Mouse (Mus musculus): Measurements from ENCODE around the gene Caprin2. TPM values are rescaled to one million over a fixed set of nuclear protein-coding genes. Genes with fewer than 3 reads are reported as not detected.

Caprin2 gene
- polyA plus RNA-seq, 1 experiment from 2014 or later = 15.8 TPM

GRCm38 (mm10) chr6:148896507-148896851 lies 442 bp upstream of the Caprin2 start:
- Histone ChIP-seq H3K36me3 (ENCODE audit: control insufficient read depth, insufficient read depth, low read length) (no peaks in the 10 kb centered on the region), H3K27ac (ENCODE audit: low read depth, low read length) (peak overlapping the region; percentile 85), H3K9ac (ENCODE audit: low read length) (peak overlapping the region; percentile 79), H3K4me2 (ENCODE audit: low read depth, low read length, severe bottlenecking) (peak overlapping the region; percentile 86), H3K9me3 (ENCODE audit: control insufficient read depth, low read length) (no peaks in the 10 kb centered on the region), H3K27me3 (ENCODE audit: control insufficient read depth, insufficient read depth, low read length) (no peaks in the 10 kb centered on the region), H3K4me1 (replicated peaks; ENCODE audit: control insufficient read depth, insufficient read depth, low read length) (no peaks in the 10 kb centered on the region; the same call in 1 of the 2 replicates), H3K4me3 (ENCODE audit: low read depth, low read length) (peak overlapping the region; percentile 73)
- DNase-seq (ENCODE audit: low spot score) (no peak), ATAC-seq (replicated peaks; ENCODE audit: low FRiP score) (peak; percentile 20; the same call in 1 of the 2 replicates)
- whole genome bisulfite sequencing = 55% methylated on average over 6 of the region's 6 CpGs

GRCm38 (mm10) chr6:148894888-148895772 lies 907 bp downstream of the Caprin2 start:
- WGBS = 19% methylated on average over 18 of the region's 18 CpGs
- no peak for DNase-seq (ENCODE audit: low spot score)

GRCm38 (mm10) chr6:148873911-148874310 lies 22.1 kb downstream of the Caprin2 start:
- 92% methylated on average over 1 of the region's 1 CpGs for WGBS
- ATAC-seq (replicated peaks; ENCODE audit: low FRiP score) (no peak), DNase-seq (ENCODE audit: low spot score) (no peak)
- no peaks in the 10 kb centered on the region for H3K27me3 ChIP-seq (ENCODE audit: control insufficient read depth, insufficient read depth, low read length)
- no peak overlapping the region for H3K27ac ChIP-seq (ENCODE audit: low read depth, low read length)
- no peak overlapping the region for H3K4me2 ChIP-seq (ENCODE audit: low read depth, low read length, severe bottlenecking)
- no peak overlapping the region for H3K4me3 ChIP-seq (ENCODE audit: low read depth, low read length)
- peaks cover 3% of the 10 kb centered on the region; the same call in 1 of the 2 replicates for H3K4me1 ChIP-seq (replicated peaks; ENCODE audit: control insufficient read depth, insufficient read depth, low read length)
- no peaks in the 10 kb centered on the region; the same call in 1 of the 2 replicates for H3K36me3 ChIP-seq (ENCODE audit: control insufficient read depth, insufficient read depth, low read length)
- H3K9me3 ChIP-seq (ENCODE audit: control insufficient read depth, low read length) = no peaks in the 10 kb centered on the region
- H3K9ac ChIP-seq (ENCODE audit: low read length) = no peak overlapping the region

More at GRCm38 (mm10) chr6:148894888-148895772, 907 bp downstream of the Caprin2 start:
- no peak; the same call in 1 of the 2 replicates for ATAC-seq (replicated peaks; ENCODE audit: low FRiP score)
- Histone ChIP-seq H3K27me3 (ENCODE audit: control insufficient read depth, insufficient read depth, low read length) (no peaks in the 10 kb centered on the region), H3K9ac (ENCODE audit: low read length) (peak overlapping the region; percentile 79), H3K27ac (ENCODE audit: low read depth, low read length) (no peak overlapping the region; the same call in 1 of the 2 replicates), H3K36me3 (ENCODE audit: control insufficient read depth, insufficient read depth, low read length) (no peaks in the 10 kb centered on the region), H3K4me3 (ENCODE audit: low read depth, low read length) (peak overlapping the region; percentile 73), H3K4me1 (replicated peaks; ENCODE audit: control insufficient read depth, insufficient read depth, low read length) (no peaks in the 10 kb centered on the region; the same call in 1 of the 2 replicates), H3K4me2 (ENCODE audit: low read depth, low read length, severe bottlenecking) (peak overlapping the region; percentile 86), H3K9me3 (ENCODE audit: control insufficient read depth, low read length) (no peaks in the 10 kb centered on the region)

GRCm38 (mm10) chr6:148845629-148846028 lies 50.4 kb downstream of the Caprin2 start:
- no peak for ATAC-seq (replicated peaks; ENCODE audit: low FRiP score)
- Histone ChIP-seq H3K9me3 (ENCODE audit: control insufficient read depth, low read length) (no peaks in the 10 kb centered on the region), H3K9ac (ENCODE audit: low read length) (no peak overlapping the region)

GRCm38 (mm10) chr6:148841760-148842159 lies 54.3 kb downstream of the Caprin2 start:
- H3K4me3 ChIP-seq (ENCODE audit: low read depth, low read length) = no peak overlapping the region
- H3K4me2 ChIP-seq (ENCODE audit: low read depth, low read length, severe bottlenecking) = no peak overlapping the region
- H3K4me1 ChIP-seq (replicated peaks; ENCODE audit: control insufficient read depth, insufficient read depth, low read length) = no peaks in the 10 kb centered on the region
- no peaks in the 10 kb centered on the region for H3K36me3 ChIP-seq (ENCODE audit: control insufficient read depth, insufficient read depth, low read length)
- H3K27me3 ChIP-seq (ENCODE audit: control insufficient read depth, insufficient read depth, low read length) = no peaks in the 10 kb centered on the region
- H3K9me3 ChIP-seq (ENCODE audit: control insufficient read depth, low read length) = no peaks in the 10 kb centered on the region
- ATAC-seq (replicated peaks; ENCODE audit: low FRiP score) = no peak
- no peak overlapping the region for H3K27ac ChIP-seq (ENCODE audit: low read depth, low read length)
- H3K9ac ChIP-seq (ENCODE audit: low read length) = no peak overlapping the region
- 97% methylated on average over 1 of the region's 1 CpGs for WGBS
- no peak for DNase-seq (ENCODE audit: low spot score)

More at GRCm38 (mm10) chr6:148845629-148846028, 50.4 kb downstream of the Caprin2 start:
- Histone ChIP-seq H3K36me3 (ENCODE audit: control insufficient read depth, insufficient read depth, low read length) (no peaks in the 10 kb centered on the region), H3K4me1 (replicated peaks; ENCODE audit: control insufficient read depth, insufficient read depth, low read length) (no peaks in the 10 kb centered on the region), H3K27me3 (ENCODE audit: control insufficient read depth, insufficient read depth, low read length) (no peaks in the 10 kb centered on the region), H3K4me2 (ENCODE audit: low read depth, low read length, severe bottlenecking) (no peak overlapping the region), H3K27ac (ENCODE audit: low read depth, low read length) (no peak overlapping the region), H3K4me3 (ENCODE audit: low read depth, low read length) (no peak overlapping the region)
- DNase-seq (ENCODE audit: low spot score) = no peak

- H3K4me2 ChIP-seq (ENCODE audit: low read depth, low read length, severe bottlenecking) = no peak overlapping the region
- no peak overlapping the region for H3K27ac ChIP-seq (ENCODE audit: low read depth, low read length)
- H3K9me3 ChIP-seq (ENCODE audit: control insufficient read depth, low read length) = no peaks in the 10 kb centered on the region
- no peak overlapping the region for H3K4me3 ChIP-seq (ENCODE audit: low read depth, low read length)
- no peaks in the 10 kb centered on the region for H3K27me3 ChIP-seq (ENCODE audit: control insufficient read depth, insufficient read depth, low read length)
- DNase-seq (ENCODE audit: low spot score) = no peak
- no peaks in the 10 kb centered on the region for H3K36me3 ChIP-seq (ENCODE audit: control insufficient read depth, insufficient read depth, low read length)
- no peak for ATAC-seq (replicated peaks; ENCODE audit: low FRiP score)
- no peak overlapping the region for H3K9ac ChIP-seq (ENCODE audit: low read length)
- no peaks in the 10 kb centered on the region for H3K4me1 ChIP-seq (replicated peaks; ENCODE audit: control insufficient read depth, insufficient read depth, low read length)
Observed at GRCm38 (mm10) chr6:148838460-148838859, 57.6 kb downstream of the Caprin2 start.

- Histone ChIP-seq H3K4me1 (replicated peaks; ENCODE audit: control insufficient read depth, insufficient read depth, low read length) (no peaks in the 10 kb centered on the region; the same call in 1 of the 2 replicates), H3K27ac (ENCODE audit: low read depth, low read length) (no peak overlapping the region), H3K36me3 (ENCODE audit: control insufficient read depth, insufficient read depth, low read length) (no peaks in the 10 kb centered on the region), H3K4me2 (ENCODE audit: low read depth, low read length, severe bottlenecking) (peak overlapping the region; percentile 65), H3K27me3 (ENCODE audit: control insufficient read depth, insufficient read depth, low read length) (no peaks in the 10 kb centered on the region), H3K9me3 (ENCODE audit: control insufficient read depth, low read length) (no peaks in the 10 kb centered on the region), H3K9ac (ENCODE audit: low read length) (peak overlapping the region; percentile 83), H3K4me3 (ENCODE audit: low read depth, low read length) (peak overlapping the region; percentile 81)
- no peak for DNase-seq (ENCODE audit: low spot score)
- WGBS = 28% methylated on average over 3 of the region's 3 CpGs
- no peak for ATAC-seq (replicated peaks; ENCODE audit: low FRiP score)
Observed at GRCm38 (mm10) chr6:148831728-148832121, 64.3 kb downstream of the Caprin2 start.

- H3K9me3 ChIP-seq (ENCODE audit: control insufficient read depth, low read length) = no peaks in the 10 kb centered on the region
- H3K4me2 ChIP-seq (ENCODE audit: low read depth, low read length, severe bottlenecking) = peak within 1 kb of the TSS; percentile 65
- peak; percentile 94 for DNase-seq (ENCODE audit: low spot score)
- H3K4me1 ChIP-seq (replicated peaks; ENCODE audit: control insufficient read depth, insufficient read depth, low read length) = no peaks in the 10 kb centered on the region; the same call in 1 of the 2 replicates
- peak within 1 kb of the TSS; percentile 81 for H3K4me3 ChIP-seq (ENCODE audit: low read depth, low read length)
- ATAC-seq (replicated peaks; ENCODE audit: low FRiP score) = peak; percentile 97
- peak within 1 kb of the TSS; percentile 83 for H3K9ac ChIP-seq (ENCODE audit: low read length)
- no peak within 1 kb of the TSS for H3K27ac ChIP-seq (ENCODE audit: low read depth, low read length)
- under 1% methylated on average over 47 of the region's 47 CpGs for WGBS
- no peaks in the 10 kb centered on the region for H3K27me3 ChIP-seq (ENCODE audit: control insufficient read depth, insufficient read depth, low read length)
- H3K36me3 ChIP-seq (ENCODE audit: control insufficient read depth, insufficient read depth, low read length) = no peaks in the 10 kb centered on the region
Observed at GRCm38 (mm10) chr6:148830748-148831727, 65.0 kb downstream of the Caprin2 start, which contains the start of gene Ipo8. TSS of gene Ipo8 (minus strand) at chr6:148831467.

Measured in forebrain, embryonic 11.5 days (tissue).